Mouse (Mus musculus) layer of hippocampus, adult 2 months (tissue): ENCODE measurements around the gene Kcnq2. TPM values are rescaled to one million over a fixed set of nuclear protein-coding genes. Genes with fewer than 3 reads are reported as not detected.
A peak's percentile ranks its signal among the peaks of the same experiment; 100 is the strongest.

ENCODE experiments used
- DNase-seq, 2 experiments: peaks; one replicate each; pipeline ENCODE4 v3.0.0; 2022; ENCODE audit warnings: low spot score in 2 of 2
- H3K27ac ChIP-seq: fragments of 200-600 bp; 2 replicates; pipeline ENCODE4 v1.8.1; 2022
- H3K4me3 ChIP-seq: fragments of 200-600 bp; 2 replicates; pipeline ENCODE4 v1.8.1; 2022; ENCODE audit warnings: mild to moderate bottlenecking
- CTCF ChIP-seq: fragments of 200-600 bp; conservative IDR thresholded peaks from 2 replicates; pipeline ENCODE4 v1.8.1; 2022; ENCODE audit warnings: antibody characterized with exemption, mild to moderate bottlenecking, moderate library complexity
- long read RNA-seq, 2 experiments: library from polyadenylated mRNA; stranded (forward); transcript quantifications; one replicate each; pipeline ENCODE4 v2.0.0; 2021; ENCODE audit warnings: borderline mapping rate in 2 of 2
- total RNA-seq, 2 experiments: library from RNA; stranded (reverse); gene quantifications; 2 replicates each; pipeline ENCODE4 v1.2.3; 2021

Kcnq2 gene
- 100 to 1,000 TPM; 327 to 335 TPM for total RNA-seq
- long read RNA-seq, experiment 1, full-length matches to known transcripts, result 18 of 104 reads
- long read RNA-seq, experiment 1, partial matches to known transcripts, result 9 of 104 reads
- long read RNA-seq, experiment 1, other reads (novel, unspliced or antisense), result 77 of 104 reads
- long read RNA-seq, experiment 2, full-length matches to known transcripts, result 28 of 154 reads
- long read RNA-seq, experiment 2, partial matches to known transcripts, result 11 of 154 reads
- long read RNA-seq, experiment 2, other reads (novel, unspliced or antisense), result 115 of 154 reads

DNA sequence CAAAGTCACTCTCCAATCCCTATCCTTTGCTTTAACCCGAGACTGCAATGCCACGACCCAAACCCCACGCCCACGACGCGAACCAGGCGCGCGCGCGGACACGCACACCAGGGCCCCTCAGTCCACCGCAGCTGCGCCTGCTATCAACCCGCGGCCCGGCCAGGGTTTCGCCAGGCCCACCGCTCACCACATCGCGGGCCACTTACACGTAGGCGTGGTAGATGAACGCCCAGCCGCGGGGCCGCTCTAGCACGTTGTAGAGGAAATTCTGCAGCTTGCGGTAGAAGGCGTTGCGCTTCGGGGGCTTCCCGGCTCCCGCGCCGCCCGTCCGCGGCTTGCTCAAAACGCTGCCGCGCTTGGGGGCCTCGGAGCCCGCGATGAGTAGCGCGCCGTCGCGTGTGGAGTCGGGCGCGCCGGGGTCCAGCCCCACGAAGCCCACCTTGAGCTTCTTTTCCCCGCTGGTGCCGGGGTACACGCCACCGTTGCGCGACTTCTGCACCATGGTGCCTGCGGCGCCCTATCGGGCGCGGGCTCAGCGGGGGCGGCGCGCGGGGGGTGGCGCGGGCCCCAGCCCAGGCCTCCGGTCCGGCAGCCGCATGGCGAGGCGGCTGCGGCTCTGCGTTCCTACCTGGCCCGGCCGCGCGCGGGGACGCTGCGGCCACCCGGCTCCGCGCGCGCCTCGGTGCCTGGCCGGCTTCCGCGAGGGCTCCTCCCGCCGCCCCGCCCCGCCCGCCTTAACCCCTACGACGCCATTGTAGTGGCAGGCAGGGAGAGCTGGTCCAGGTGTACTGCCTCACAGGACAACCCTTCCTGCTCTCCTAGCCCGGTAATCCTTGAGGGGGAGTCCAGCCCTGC, at the start of gene Kcnq2:
Gene Kcnq2, minus strand, starts transcription at position 710 of the 855 bp plus-strand sequence.
- H3K27ac ChIP-seq, result peak within 1 kb of the TSS; percentile 97
- no peak for TF ChIP-seq CTCF
- DNase-seq, result no peak
- H3K4me3 ChIP-seq, result peak within 1 kb of the TSS; percentile 76

GRCm38 (mm10) chr2:181180898-181181297, 45.8 kb upstream of the Kcnq2 start:
- no peak for TF ChIP-seq CTCF
- Histone ChIP-seq H3K27ac (no peak overlapping the region), H3K4me3 (no peak overlapping the region)
- no peak for DNase-seq

DNA sequence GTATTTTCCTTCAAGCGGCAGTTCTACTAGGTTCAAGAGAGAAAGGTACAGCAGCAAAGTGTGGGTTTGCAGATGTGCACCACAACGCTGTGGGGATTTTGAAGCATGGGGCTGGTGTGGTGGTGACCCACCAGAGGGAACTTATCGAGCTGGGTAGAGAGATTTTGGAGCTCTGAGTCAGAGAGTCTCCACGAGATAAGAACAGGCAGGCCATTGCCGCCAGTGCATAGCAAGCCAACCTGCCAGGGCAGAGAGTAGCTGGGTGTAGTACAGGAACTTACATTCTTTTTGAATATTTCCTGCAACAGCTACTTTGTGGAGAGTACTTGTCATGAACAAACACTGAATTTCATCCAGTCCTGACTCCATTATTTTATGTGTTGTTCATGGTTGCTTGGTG, 43.4 kb upstream of the Kcnq2 start:
- no peak for TF ChIP-seq CTCF
- H3K4me3 ChIP-seq, result no peak overlapping the region
- no peak for DNase-seq
- no peak overlapping the region for H3K27ac ChIP-seq

DNA sequence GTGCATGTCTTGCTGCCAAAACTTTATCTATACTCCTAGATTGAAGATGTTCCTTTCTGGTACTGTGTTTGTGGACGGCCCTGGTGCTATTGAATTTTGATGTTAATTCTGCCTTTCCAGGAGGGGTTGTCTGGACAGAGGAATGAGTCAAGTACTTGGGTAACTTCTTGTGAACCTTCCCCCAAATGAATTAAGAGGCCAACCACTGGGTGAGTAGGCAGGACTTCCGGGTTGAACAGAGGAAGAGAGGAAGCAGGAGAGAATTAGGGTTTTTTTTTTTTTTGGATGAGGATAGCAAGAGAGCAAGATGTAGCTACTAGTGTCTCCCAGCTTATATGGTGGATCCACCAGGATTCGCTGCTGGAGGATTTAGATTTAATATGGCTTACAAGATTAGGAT, 42.9 kb upstream of the Kcnq2 start:
- no peak for TF ChIP-seq CTCF
- Histone ChIP-seq H3K4me3 (no peak overlapping the region), H3K27ac (no peak overlapping the region)
- DNase-seq, result no peak

- no peak for DNase-seq
- no peak overlapping the region for H3K27ac ChIP-seq
Observed at GRCm38 (mm10) chr2:181174646-181175045, 39.5 kb upstream of the Kcnq2 start.

DNA sequence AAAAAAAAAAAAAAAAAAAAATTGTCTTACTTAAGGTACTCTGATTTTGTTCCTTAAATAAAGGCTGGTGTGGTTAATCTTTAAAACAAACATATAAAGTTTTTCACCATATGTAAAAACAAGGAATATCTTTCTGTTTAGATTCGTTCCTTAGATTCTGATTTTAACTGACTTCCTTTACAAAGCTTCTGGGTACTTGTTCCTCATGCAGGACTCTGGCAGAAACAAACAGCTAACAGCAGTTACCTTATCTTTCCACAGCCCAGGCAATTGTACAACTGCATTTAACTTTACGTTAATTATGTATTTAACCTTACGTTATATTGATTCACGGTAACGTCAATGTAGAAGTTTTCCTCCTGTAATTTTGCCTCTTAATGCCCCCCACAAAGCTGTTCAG, 31.4 kb upstream of the Kcnq2 start:
- TF ChIP-seq CTCF, result no peak
- no peak for DNase-seq
- Histone ChIP-seq H3K27ac (no peak overlapping the region), H3K4me3 (no peak overlapping the region)

More at GRCm38 (mm10) chr2:181174646-181175045, 39.5 kb upstream of the Kcnq2 start:
- no peak overlapping the region for H3K4me3 ChIP-seq
- no peak for TF ChIP-seq CTCF

GRCm38 (mm10) chr2:181160821-181161220, 25.7 kb upstream of the Kcnq2 start:
- no peak overlapping the region for H3K4me3 ChIP-seq
- peak in 1 of 2 experiments; percentile 11 for DNase-seq
- no peak overlapping the region for H3K27ac ChIP-seq
- TF ChIP-seq CTCF, result no peak; the same call in 1 of the 2 replicates

DNA sequence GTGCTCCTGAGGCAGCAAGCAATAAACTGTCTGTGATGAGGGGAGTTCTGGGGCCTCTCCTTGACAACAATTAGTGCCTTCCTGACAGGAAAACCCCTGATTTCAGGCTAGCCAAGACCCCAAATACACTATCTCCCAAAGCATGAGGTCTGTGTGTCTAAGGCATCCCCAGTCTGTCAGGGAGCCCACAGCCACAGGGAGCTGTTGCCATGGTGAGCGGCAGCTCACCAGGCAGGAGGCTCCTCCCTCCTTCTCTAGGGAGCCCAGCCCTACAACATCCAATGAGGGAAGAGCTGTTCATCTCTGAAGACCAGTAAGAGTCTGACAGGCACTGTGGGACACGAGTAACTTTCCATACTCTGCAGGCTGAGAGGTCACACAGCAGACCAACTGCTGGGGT, 24.7 kb upstream of the Kcnq2 start:
- Histone ChIP-seq H3K4me3 (peak overlapping the region; percentile 33), H3K27ac (peak overlapping the region; percentile 99)
- no peak for TF ChIP-seq CTCF
- DNase-seq, result peak; percentile 64 to 89

- no peak for TF ChIP-seq CTCF
- peak overlapping the region; percentile 33; the same call in 1 of the 2 replicates for H3K4me3 ChIP-seq
- peak overlapping the region; percentile 99 for H3K27ac ChIP-seq
- peak; percentile 63 to 79 for DNase-seq
Observed at GRCm38 (mm10) chr2:181159091-181159514, 24.0 kb upstream of the Kcnq2 start.

DNA sequence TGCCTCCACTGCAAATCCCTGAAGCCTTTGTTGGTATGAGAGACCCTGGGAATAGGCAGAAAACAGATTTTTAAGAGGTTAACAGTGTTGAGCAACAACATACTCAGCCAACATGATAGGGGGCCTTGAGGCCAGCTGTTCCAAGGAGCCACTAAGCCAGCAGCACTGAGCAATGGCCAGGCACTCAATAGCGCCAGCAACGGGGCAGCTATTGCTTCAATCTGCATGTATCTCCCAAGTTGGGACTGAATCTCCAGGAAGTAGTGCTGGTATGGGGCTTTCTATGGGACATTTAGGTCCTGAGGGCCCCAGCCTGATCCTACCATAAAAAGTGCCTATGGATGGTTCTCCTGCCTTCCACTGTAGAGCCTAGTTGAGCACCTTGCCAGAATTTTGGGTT, 23.4 kb upstream of the Kcnq2 start:
- peak overlapping the region; percentile 99 for H3K27ac ChIP-seq
- no peak overlapping the region for H3K4me3 ChIP-seq
- TF ChIP-seq CTCF, result no peak
- no peak for DNase-seq

DNA sequence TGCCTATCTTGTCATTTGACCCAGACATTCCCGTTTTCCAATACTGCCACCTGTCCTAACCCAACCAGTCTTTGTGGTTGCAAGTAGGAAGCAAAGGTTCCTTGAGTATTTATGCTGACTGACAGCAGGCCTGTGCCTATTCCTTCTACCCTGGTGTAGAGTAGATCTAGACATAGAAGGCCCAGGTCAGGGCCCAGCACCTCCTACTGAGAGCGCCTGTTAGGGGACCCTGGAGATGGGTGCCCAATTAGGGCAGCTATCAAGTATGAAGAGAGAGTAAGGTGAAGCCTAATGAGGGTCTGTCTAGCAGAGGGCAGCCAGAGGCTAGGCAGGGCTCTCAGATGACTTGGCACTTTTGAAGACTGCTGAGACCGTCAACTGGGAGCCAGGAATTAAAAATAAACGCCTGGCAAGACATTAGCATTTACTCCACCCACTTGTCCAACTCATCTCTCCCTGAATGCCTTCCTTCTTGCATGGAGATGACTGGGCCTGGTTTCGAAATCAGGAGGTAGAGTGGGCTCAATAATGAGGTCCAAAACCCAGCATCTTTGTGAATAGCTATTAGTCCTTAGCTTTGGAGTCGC, 22.7 kb upstream of the Kcnq2 start:
- peak overlapping the region; percentile 99 for H3K27ac ChIP-seq

DNA sequence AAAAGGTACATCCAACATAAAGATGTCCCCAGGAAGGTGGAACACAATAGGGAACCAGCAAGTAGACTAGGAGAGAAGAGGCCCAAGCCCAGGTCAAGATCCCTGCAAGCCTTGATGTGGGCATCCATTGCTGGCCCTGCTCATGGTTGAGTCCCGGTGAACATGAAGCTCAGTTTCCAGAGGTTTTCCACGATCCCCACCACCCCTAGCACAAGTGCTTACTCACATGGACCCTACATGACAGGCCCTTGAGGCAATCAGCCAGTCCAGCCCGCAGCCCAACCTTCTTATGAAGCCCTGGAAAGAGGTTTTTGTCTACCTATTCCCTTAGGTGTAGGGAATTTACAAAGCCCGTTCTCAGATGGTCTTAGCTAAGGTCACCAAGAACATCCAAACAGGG, 22.1 kb upstream of the Kcnq2 start:
- no peak for TF ChIP-seq CTCF
- Histone ChIP-seq H3K27ac (peak overlapping the region; percentile 99), H3K4me3 (peak overlapping the region; percentile 79)
- no peak for DNase-seq

More for the DNA sequence above, 22.7 kb upstream of the Kcnq2 start:
- TF ChIP-seq CTCF, result no peak
- no peak overlapping the region for H3K4me3 ChIP-seq
- DNase-seq, result no peak

DNA sequence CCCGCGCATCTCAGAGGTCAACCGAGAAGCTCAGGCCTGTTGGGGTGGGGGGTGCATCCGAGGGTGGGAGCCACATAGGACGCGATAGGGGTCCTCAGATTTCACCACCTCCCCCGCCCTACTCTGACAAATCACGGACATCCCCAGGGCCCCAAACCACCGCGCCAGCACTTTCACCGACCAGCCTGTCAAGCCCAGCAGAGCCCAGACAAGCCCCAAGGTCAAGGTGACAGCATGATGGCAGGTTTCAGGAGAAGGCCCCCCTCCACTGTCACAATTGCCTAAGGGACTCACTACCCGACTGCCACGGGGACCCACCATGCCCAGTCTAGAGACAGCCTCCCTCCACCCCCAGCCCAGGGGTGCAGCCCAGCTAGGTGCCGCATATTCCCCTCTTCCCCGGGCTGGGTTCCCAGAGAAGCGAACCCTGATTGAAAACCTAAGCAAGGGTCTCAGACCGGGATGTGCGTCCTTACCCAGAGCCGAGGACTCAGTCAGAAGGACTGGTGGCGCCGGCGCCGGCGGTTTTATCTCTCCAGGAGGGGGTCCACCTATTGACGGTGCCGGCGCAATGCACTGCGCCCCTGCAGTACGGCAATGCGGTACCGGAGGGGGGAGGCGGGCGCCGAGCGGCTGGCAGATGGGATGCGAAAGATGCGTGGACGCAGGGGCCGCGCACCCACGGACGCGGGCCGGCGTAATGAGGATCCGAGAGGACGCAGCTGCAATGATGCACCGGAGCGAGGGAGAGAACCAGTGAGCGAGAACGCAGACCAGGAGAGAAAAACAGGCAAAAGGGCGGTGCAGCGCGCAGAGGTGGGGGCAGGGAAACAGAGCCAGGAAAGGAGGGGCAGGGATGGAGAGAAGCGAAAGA, 21.4 kb upstream of the Kcnq2 start, which contains the start of gene Eef1a2:
Gene Eef1a2, minus strand, starts transcription at position 767 of the 874 bp plus-strand sequence.
- peak within 1 kb of the TSS; percentile 99 for H3K27ac ChIP-seq
- peak; percentile 73 to 83 for DNase-seq
- peak within 1 kb of the TSS; percentile 79 for H3K4me3 ChIP-seq
- peak; percentile 62 for TF ChIP-seq CTCF
